Mouse (Mus musculus): ENCODE results near the gene Slc37a2. TPM values are rescaled to one million over a fixed set of nuclear protein-coding genes. Genes with fewer than 3 reads are reported as not detected.

Slc37a2 gene
- polyA plus RNA-seq, 1 experiment from 2014 or later: 2.1 TPM

GRCm38 (mm10) chr9:37214327-37215060 is 41.0 kb downstream of the Slc37a2 start:
- H3K9ac ChIP-seq (replicated peaks): no peak overlapping the region
- H3K27me3 ChIP-seq: no peaks in the 10 kb centered on the region
- WGBS: 85% methylated on average over 9 of the region's 9 CpGs
- H3K36me3 ChIP-seq: no peaks in the 10 kb centered on the region
- no peaks in the 10 kb centered on the region for H3K4me1 ChIP-seq (replicated peaks)
- no peak for ATAC-seq (ENCODE audit: insufficient number of reproducible peaks, insufficient read depth, low FRiP score, low TSS enrichment, low read depth)
- no peak overlapping the region for H3K4me2 ChIP-seq
- no peak overlapping the region for H3K4me3 ChIP-seq (replicated peaks)
- H3K27ac ChIP-seq: no peak overlapping the region
- no peaks in the 10 kb centered on the region for H3K9me3 ChIP-seq

GRCm38 (mm10) chr9:37213060-37213738 is 42.3 kb downstream of the Slc37a2 start:
- H3K9ac ChIP-seq (replicated peaks): no peak overlapping the region
- ATAC-seq (ENCODE audit: insufficient number of reproducible peaks, insufficient read depth, low FRiP score, low TSS enrichment, low read depth): no peak
- no peaks in the 10 kb centered on the region for H3K9me3 ChIP-seq
- H3K36me3 ChIP-seq: no peaks in the 10 kb centered on the region
- 0 out of 2 replicates have a peak, but pooled peaks cover 4% of the 10 kb centered on the region for H3K4me1 ChIP-seq (replicated peaks)
- no peak overlapping the region for H3K4me2 ChIP-seq
- WGBS: 84% methylated on average over 13 of the region's 13 CpGs
- H3K4me3 ChIP-seq (replicated peaks): no peak overlapping the region
- H3K27ac ChIP-seq: no peak overlapping the region
- no peaks in the 10 kb centered on the region for H3K27me3 ChIP-seq

GRCm38 (mm10) chr9:37207929-37208411 is 47.6 kb downstream of the Slc37a2 start, which contains the start of gene Tmem218:
TSS of gene Tmem218 (plus strand) at chr9:37208223.
- WGBS: under 1% methylated on average over 21 of the region's 21 CpGs
- no peaks in the 10 kb centered on the region for H3K27me3 ChIP-seq
- peak within 1 kb of the TSS; percentile 66 for H3K4me2 ChIP-seq
- H3K9ac ChIP-seq (replicated peaks): peak within 1 kb of the TSS; percentile 81
- H3K9me3 ChIP-seq: no peaks in the 10 kb centered on the region
- peaks cover 10% of the 10 kb centered on the region for H3K4me1 ChIP-seq (replicated peaks)
- ATAC-seq (ENCODE audit: insufficient number of reproducible peaks, insufficient read depth, low FRiP score, low TSS enrichment, low read depth): peak; percentile 100
- H3K4me3 ChIP-seq (replicated peaks): peak within 1 kb of the TSS; percentile 66
- H3K27ac ChIP-seq: peak within 1 kb of the TSS; percentile 53; the same call in 1 of the 2 replicates
- no peaks in the 10 kb centered on the region for H3K36me3 ChIP-seq

- no peaks in the 10 kb centered on the region for H3K27me3 ChIP-seq
- ATAC-seq (ENCODE audit: insufficient number of reproducible peaks, insufficient read depth, low FRiP score, low TSS enrichment, low read depth): no peak
- H3K9ac ChIP-seq (replicated peaks): no peak overlapping the region
- peaks cover 10% of the 10 kb centered on the region for H3K4me1 ChIP-seq (replicated peaks)
- H3K9me3 ChIP-seq: no peaks in the 10 kb centered on the region
- H3K36me3 ChIP-seq: no peaks in the 10 kb centered on the region
- whole genome bisulfite sequencing: 55% methylated on average over 5 of the region's 5 CpGs
- no peak overlapping the region for H3K4me2 ChIP-seq
- no peak overlapping the region for H3K27ac ChIP-seq
- H3K4me3 ChIP-seq (replicated peaks): no peak overlapping the region
Observed at GRCm38 (mm10) chr9:37203884-37204283, 51.7 kb downstream of the Slc37a2 start.

- H3K4me3 ChIP-seq (replicated peaks): no peak overlapping the region
- H3K36me3 ChIP-seq: no peaks in the 10 kb centered on the region
- no peak overlapping the region for H3K27ac ChIP-seq
- H3K4me2 ChIP-seq: no peak overlapping the region
- H3K9ac ChIP-seq (replicated peaks): no peak overlapping the region
- H3K27me3 ChIP-seq: peaks cover 3% of the 10 kb centered on the region; the same call in 1 of the 2 replicates
- no peaks in the 10 kb centered on the region; the same call in 1 of the 2 replicates for H3K4me1 ChIP-seq (replicated peaks)
- H3K9me3 ChIP-seq: no peaks in the 10 kb centered on the region
- ATAC-seq (ENCODE audit: insufficient number of reproducible peaks, insufficient read depth, low FRiP score, low TSS enrichment, low read depth): no peak
- WGBS: 69% methylated on average over 5 of the region's 5 CpGs
Observed at GRCm38 (mm10) chr9:37200414-37200813, 55.1 kb downstream of the Slc37a2 start.

GRCm38 (mm10) chr9:37197067-37197466 is 58.5 kb downstream of the Slc37a2 start:
- no peak for ATAC-seq (ENCODE audit: insufficient number of reproducible peaks, insufficient read depth, low FRiP score, low TSS enrichment, low read depth)
- Histone ChIP-seq H3K36me3 (no peaks in the 10 kb centered on the region), H3K27ac (no peak overlapping the region), H3K27me3 (peaks cover 3% of the 10 kb centered on the region; the same call in 1 of the 2 replicates), H3K9me3 (no peaks in the 10 kb centered on the region), H3K9ac (replicated peaks) (no peak overlapping the region), H3K4me3 (replicated peaks) (no peak overlapping the region), H3K4me2 (no peak overlapping the region), H3K4me1 (replicated peaks) (no peaks in the 10 kb centered on the region; the same call in 1 of the 2 replicates)
- 80% methylated on average over 4 of the region's 4 CpGs for WGBS

- H3K4me2 ChIP-seq: no peak overlapping the region
- WGBS: 88% methylated on average over 3 of the region's 3 CpGs
- H3K4me1 ChIP-seq (replicated peaks): peaks cover 4% of the 10 kb centered on the region; the same call in 1 of the 2 replicates
- H3K4me3 ChIP-seq (replicated peaks): no peak overlapping the region
- H3K27ac ChIP-seq: no peak overlapping the region
- no peaks in the 10 kb centered on the region for H3K36me3 ChIP-seq
- H3K9me3 ChIP-seq: peaks cover 4% of the 10 kb centered on the region; the same call in 1 of the 2 replicates
- no peak for ATAC-seq (ENCODE audit: insufficient number of reproducible peaks, insufficient read depth, low FRiP score, low TSS enrichment, low read depth)
- H3K9ac ChIP-seq (replicated peaks): no peak overlapping the region
- H3K27me3 ChIP-seq: 0 out of 2 replicates have a peak, but pooled peaks cover 7% of the 10 kb centered on the region
Observed at GRCm38 (mm10) chr9:37188024-37188423, 67.5 kb downstream of the Slc37a2 start.

- H3K9ac ChIP-seq (replicated peaks): no peak overlapping the region
- no peak overlapping the region for H3K4me3 ChIP-seq (replicated peaks)
- 0 out of 2 replicates have a peak, but pooled peaks cover 7% of the 10 kb centered on the region for H3K27me3 ChIP-seq
- H3K4me1 ChIP-seq (replicated peaks): peaks cover 4% of the 10 kb centered on the region; the same call in 1 of the 2 replicates
- 90% methylated on average over 5 of the region's 5 CpGs for WGBS
- H3K27ac ChIP-seq: no peak overlapping the region
- peaks cover 4% of the 10 kb centered on the region; the same call in 1 of the 2 replicates for H3K9me3 ChIP-seq
- no peaks in the 10 kb centered on the region for H3K36me3 ChIP-seq
- no peak overlapping the region for H3K4me2 ChIP-seq
- ATAC-seq (ENCODE audit: insufficient number of reproducible peaks, insufficient read depth, low FRiP score, low TSS enrichment, low read depth): no peak
Observed at GRCm38 (mm10) chr9:37187407-37187806, 68.1 kb downstream of the Slc37a2 start.

- Histone ChIP-seq H3K9me3 (no peaks in the 10 kb centered on the region), H3K4me1 (replicated peaks) (peaks cover 14% of the 10 kb centered on the region), H3K36me3 (no peaks in the 10 kb centered on the region), H3K9ac (replicated peaks) (no peak overlapping the region), H3K4me3 (replicated peaks) (no peak overlapping the region), H3K27me3 (peaks cover 24% of the 10 kb centered on the region), H3K27ac (no peak overlapping the region), H3K4me2 (no peak overlapping the region)
- no peak for ATAC-seq (ENCODE audit: insufficient number of reproducible peaks, insufficient read depth, low FRiP score, low TSS enrichment, low read depth)
- WGBS: 80% methylated on average over 2 of the region's 2 CpGs
Observed at GRCm38 (mm10) chr9:37183176-37183575, 72.4 kb downstream of the Slc37a2 start.

GRCm38 (mm10) chr9:37181596-37181995 is 73.9 kb downstream of the Slc37a2 start:
- H3K4me3 ChIP-seq (replicated peaks): no peak overlapping the region
- peaks cover 30% of the 10 kb centered on the region for H3K27me3 ChIP-seq
- WGBS: 80% methylated on average over 5 of the region's 5 CpGs
- no peak overlapping the region for H3K9ac ChIP-seq (replicated peaks)
- peaks cover 30% of the 10 kb centered on the region for H3K4me1 ChIP-seq (replicated peaks)
- H3K4me2 ChIP-seq: no peak overlapping the region
- no peaks in the 10 kb centered on the region for H3K9me3 ChIP-seq
- no peak overlapping the region for H3K27ac ChIP-seq
- no peak for ATAC-seq (ENCODE audit: insufficient number of reproducible peaks, insufficient read depth, low FRiP score, low TSS enrichment, low read depth)
- H3K36me3 ChIP-seq: no peaks in the 10 kb centered on the region

GRCm38 (mm10) chr9:37179596-37179995 is 75.9 kb downstream of the Slc37a2 start:
- Histone ChIP-seq H3K4me1 (replicated peaks) (peaks cover 46% of the 10 kb centered on the region), H3K36me3 (no peaks in the 10 kb centered on the region), H3K27ac (no peak overlapping the region), H3K9ac (replicated peaks) (no peak overlapping the region), H3K4me3 (replicated peaks) (no peak overlapping the region), H3K27me3 (peaks cover 41% of the 10 kb centered on the region), H3K9me3 (no peaks in the 10 kb centered on the region), H3K4me2 (no peak overlapping the region)
- ATAC-seq (ENCODE audit: insufficient number of reproducible peaks, insufficient read depth, low FRiP score, low TSS enrichment, low read depth): no peak
- 87% methylated on average over 4 of the region's 4 CpGs for WGBS
